Mouse (Mus musculus) E14TG2a.4 (cell line): ENCODE data around the gene Hoxa10.

Source experiments
- CTCF ChIP-seq: conservative IDR thresholded peaks from 2 replicates; pipeline ENCODE4 v1.5.1; 2014; ENCODE audit warnings: low read length
- NANOG ChIP-seq: IDR thresholded peaks from 2 replicates; pipeline ENCODE4 v1.6.1; 2014; ENCODE audit warnings: borderline replicate concordance, low read length, mixed read lengths
- POU5F1 ChIP-seq: IDR thresholded peaks from 2 replicates; pipeline ENCODE4 v1.6.1; 2014; ENCODE audit warnings: low read length, borderline replicate concordance

GRCm38 (mm10) chr6:52237346-52238154 is 3.1 kb downstream of the Hoxa10 start:
- TF ChIP-seq CTCF (no peak), POU5F1 (no peak), NANOG (no peak)
